Mouse (Mus musculus) hindbrain, embryonic 13.5 days (tissue): ENCODE data around the gene Grb7. TPM values are rescaled to one million over a fixed set of nuclear protein-coding genes. Genes with fewer than 3 reads are reported as not detected.
A peak's percentile ranks its signal among the peaks of the same experiment; 100 is the strongest.

Experiments used
- ATAC-seq: fragments of 200-750 bp; cut with Nextera tagmentation; 2 replicates; pipeline ENCODE4 v1.8.0; 2017; ENCODE audit warnings: moderate TSS enrichment; ENCODE audit not compliant: low FRiP score
- H3K27ac ChIP-seq: fragments of 300-500 bp; sonication (generic); 2 replicates; pipeline ENCODE4 v1.5.1; 2015; ENCODE audit warnings: inconsistent platforms, mild to moderate bottlenecking, moderate library complexity
- H3K27me3 ChIP-seq: fragments of 300-500 bp; sonication (generic); 2 replicates; pipeline ENCODE4 v1.6.1; 2015; ENCODE audit warnings: mild to moderate bottlenecking, inconsistent platforms
- H3K36me3 ChIP-seq: fragments of 300-500 bp; sonication (generic); 2 replicates; pipeline ENCODE4 v1.6.1; 2015; ENCODE audit warnings: mild to moderate bottlenecking, inconsistent platforms
- H3K4me1 ChIP-seq: fragments of 300-500 bp; sonication (generic); replicated peaks from 2 replicates; pipeline ENCODE4 v1.6.1; 2015; ENCODE audit warnings: inconsistent platforms
- H3K4me2 ChIP-seq: fragments of 300-500 bp; sonication (generic); 2 replicates; pipeline ENCODE4 v1.6.1; 2015; ENCODE audit warnings: inconsistent platforms, mild to moderate bottlenecking, moderate library complexity
- H3K4me3 ChIP-seq: fragments of 300-500 bp; sonication (generic); 2 replicates; pipeline ENCODE4 v1.5.1; 2015; ENCODE audit warnings: mild to moderate bottlenecking, inconsistent platforms
- H3K9ac ChIP-seq: fragments of 300-500 bp; sonication (generic); 2 replicates; pipeline ENCODE4 v1.6.1; 2015; ENCODE audit warnings: mild to moderate bottlenecking, inconsistent platforms
- H3K9me3 ChIP-seq: fragments of 300-500 bp; sonication (generic); 2 replicates; pipeline ENCODE4 v1.6.1; 2016; ENCODE audit warnings: inconsistent platforms
- WGBS: fragments of 180-500 bp; shearing (Covaris S2); methylation state at CpG from one replicate; pipeline ENCODE4 v1.1.7; 2015; 5-methylcytosine and 5-hydroxymethylcytosine counted together
- polyA plus RNA-seq: library from polyadenylated mRNA; unstranded; fragments of >200 nt; fragmentation: Nextera tagmentation; extraction: Ambion mirVana; gene quantifications from 2 replicates; pipeline ENCODE4 v1.2.1, GENCODE M21; 2015

The Grb7 gene
- 0.22 and 0.36 TPM in 2 replicates for polyA plus RNA-seq

GRCm38 (mm10) chr11:98446213-98446561 is at the start of gene Grb7:
Gene Grb7 (plus strand): TSS chr11:98446394.
- ATAC-seq, result no peak
- peak within 1 kb of the TSS; percentile 25; the same call in 1 of the 2 replicates for H3K4me2 ChIP-seq
- no peak within 1 kb of the TSS for H3K27ac ChIP-seq
- no peaks in the 10 kb centered on the region for H3K36me3 ChIP-seq
- no peaks in the 10 kb centered on the region for H3K9me3 ChIP-seq
- H3K9ac ChIP-seq, result peak within 1 kb of the TSS; percentile 51; the same call in 1 of the 2 replicates
- peaks cover 10% of the 10 kb centered on the region for H3K4me1 ChIP-seq
- WGBS, result 14% methylated on average over 5 of the region's 5 CpGs
- H3K27me3 ChIP-seq, result peaks cover 53% of the 10 kb centered on the region
- peak within 1 kb of the TSS; percentile 16 for H3K4me3 ChIP-seq

GRCm38 (mm10) chr11:98397946-98398345 is 48.2 kb upstream of the Grb7 start:
- Histone ChIP-seq H3K4me3 (no peak overlapping the region), H3K9ac (no peak overlapping the region), H3K9me3 (no peaks in the 10 kb centered on the region), H3K27ac (no peak overlapping the region), H3K36me3 (peaks cover 12% of the 10 kb centered on the region), H3K4me2 (no peak overlapping the region), H3K27me3 (peaks cover 17% of the 10 kb centered on the region), H3K4me1 (peaks cover 37% of the 10 kb centered on the region)
- no peak for ATAC-seq
- 92% methylated on average over 7 of the region's 7 CpGs for WGBS

- no peaks in the 10 kb centered on the region for H3K9me3 ChIP-seq
- peak within 1 kb of the TSS; percentile 61 for H3K4me3 ChIP-seq
- H3K27me3 ChIP-seq, result peaks cover 20% of the 10 kb centered on the region
- peak within 1 kb of the TSS; percentile 76 for H3K9ac ChIP-seq
- WGBS, result under 1% methylated on average over 40 of the region's 40 CpGs
- peaks cover 12% of the 10 kb centered on the region for H3K36me3 ChIP-seq
- peak within 1 kb of the TSS; percentile 97 for H3K27ac ChIP-seq
- H3K4me2 ChIP-seq, result peak within 1 kb of the TSS; percentile 65
- ATAC-seq, result peak; percentile 92
- peaks cover 17% of the 10 kb centered on the region for H3K4me1 ChIP-seq
Measured at GRCm38 (mm10) chr11:98400161-98400726, 46.0 kb upstream of the Grb7 start, which contains the start of gene Pgap3. Gene Pgap3 (minus strand): TSS chr11:98400490.

GRCm38 (mm10) chr11:98400816-98401215 is 45.4 kb upstream of the Grb7 start:
- peaks cover 20% of the 10 kb centered on the region for H3K27me3 ChIP-seq
- peak overlapping the region; percentile 76 for H3K9ac ChIP-seq
- peaks cover 12% of the 10 kb centered on the region for H3K36me3 ChIP-seq
- no peaks in the 10 kb centered on the region for H3K9me3 ChIP-seq
- 60% methylated on average over 3 of the region's 3 CpGs for WGBS
- H3K4me2 ChIP-seq, result peak overlapping the region; percentile 65
- H3K4me3 ChIP-seq, result peak overlapping the region; percentile 61
- no peak for ATAC-seq
- H3K27ac ChIP-seq, result peak overlapping the region; percentile 97
- H3K4me1 ChIP-seq, result peaks cover 15% of the 10 kb centered on the region

- H3K4me1 ChIP-seq, result peaks cover 7% of the 10 kb centered on the region
- peaks cover 39% of the 10 kb centered on the region for H3K27me3 ChIP-seq
- no peaks in the 10 kb centered on the region for H3K9me3 ChIP-seq
- H3K4me3 ChIP-seq, result no peak overlapping the region
- no peak overlapping the region for H3K4me2 ChIP-seq
- H3K36me3 ChIP-seq, result no peaks in the 10 kb centered on the region
- 73% methylated on average over 6 of the region's 6 CpGs for WGBS
- no peak for ATAC-seq
- no peak overlapping the region for H3K27ac ChIP-seq
- H3K9ac ChIP-seq, result no peak overlapping the region
Measured at GRCm38 (mm10) chr11:98406621-98407020, 39.6 kb upstream of the Grb7 start.

DNA sequence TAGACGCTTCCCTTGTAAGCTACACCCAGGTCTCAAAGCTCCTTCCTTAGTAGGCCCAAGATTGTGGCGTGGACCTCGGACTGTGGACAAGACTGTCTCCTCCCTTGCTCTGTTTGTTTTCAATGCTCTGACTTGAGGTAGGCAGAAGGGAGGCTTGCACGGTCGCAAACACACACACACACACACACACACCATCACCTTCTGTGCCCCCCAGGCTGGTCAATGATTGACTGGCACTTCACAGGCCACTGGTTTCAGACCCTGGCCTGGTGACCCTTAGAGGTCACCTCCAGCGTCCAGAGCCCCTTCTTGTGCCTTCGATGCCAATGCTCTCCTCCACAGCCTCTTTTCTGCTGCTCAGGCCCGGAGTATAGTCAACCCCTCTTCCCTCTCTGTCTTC is 37.3 kb upstream of the Grb7 start:
- Histone ChIP-seq H3K27me3 (peaks cover 46% of the 10 kb centered on the region), H3K4me2 (no peak overlapping the region), H3K4me3 (no peak overlapping the region), H3K9me3 (no peaks in the 10 kb centered on the region), H3K36me3 (no peaks in the 10 kb centered on the region), H3K27ac (peak overlapping the region; percentile 52; the same call in 1 of the 2 replicates), H3K9ac (no peak overlapping the region), H3K4me1 (peaks cover 29% of the 10 kb centered on the region)
- peak; percentile 21; the same call in 1 of the 2 replicates for ATAC-seq
- WGBS, result 33% methylated on average over 8 of the region's 8 CpGs

DNA sequence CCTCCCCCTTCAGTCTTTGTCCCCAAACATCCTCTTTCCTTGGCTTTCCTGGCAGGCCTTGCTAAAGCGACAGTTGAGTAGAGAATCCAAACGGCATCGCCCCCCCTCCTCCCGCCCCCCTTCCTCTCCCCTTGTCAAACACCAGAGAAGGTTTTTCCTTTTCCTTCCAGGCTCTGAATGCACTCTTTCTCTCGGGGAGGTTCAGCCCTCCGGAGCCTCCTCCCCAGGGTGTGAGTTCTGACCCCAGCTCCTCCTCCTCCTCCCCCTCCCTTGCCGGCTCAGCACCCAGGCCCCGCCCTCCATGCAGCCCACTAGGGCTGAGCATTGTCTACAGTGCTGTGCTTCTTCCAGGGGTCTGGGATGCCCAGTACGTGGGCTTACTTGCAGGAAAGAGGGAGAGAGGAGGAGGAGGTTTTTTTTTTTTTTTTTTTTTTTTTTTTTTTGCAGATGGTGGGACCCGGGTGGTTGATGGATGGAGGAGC is 36.8 kb upstream of the Grb7 start:
- no peaks in the 10 kb centered on the region for H3K36me3 ChIP-seq
- WGBS, result 0% methylated on average over 9 of the region's 10 CpGs
- no peaks in the 10 kb centered on the region for H3K9me3 ChIP-seq
- 0 out of 2 replicates have a peak overlapping the region, but pooled peaks have one; percentile 43 for H3K9ac ChIP-seq
- no peak overlapping the region for H3K4me2 ChIP-seq
- peaks cover 50% of the 10 kb centered on the region for H3K27me3 ChIP-seq
- ATAC-seq, result peak; percentile 70
- H3K4me1 ChIP-seq, result peaks cover 34% of the 10 kb centered on the region
- H3K4me3 ChIP-seq, result no peak overlapping the region
- H3K27ac ChIP-seq, result peak overlapping the region; percentile 52; the same call in 1 of the 2 replicates

GRCm38 (mm10) chr11:98412273-98412796 is 33.9 kb upstream of the Grb7 start, which contains the start of gene Erbb2:
Gene Erbb2 (plus strand): TSS chr11:98412470.
- WGBS, result under 1% methylated on average over 47 of the region's 49 CpGs
- peak within 1 kb of the TSS; percentile 83 for H3K9ac ChIP-seq
- H3K9me3 ChIP-seq, result no peaks in the 10 kb centered on the region
- peaks cover 35% of the 10 kb centered on the region for H3K4me1 ChIP-seq
- no peaks in the 10 kb centered on the region for H3K36me3 ChIP-seq
- peak within 1 kb of the TSS; percentile 97 for H3K4me2 ChIP-seq
- H3K27me3 ChIP-seq, result peaks cover 56% of the 10 kb centered on the region
- 0 out of 2 replicates have a peak, but pooled peaks have one; percentile 29 for ATAC-seq
- H3K27ac ChIP-seq, result peak within 1 kb of the TSS; percentile 84
- peak within 1 kb of the TSS; percentile 63 for H3K4me3 ChIP-seq

DNA sequence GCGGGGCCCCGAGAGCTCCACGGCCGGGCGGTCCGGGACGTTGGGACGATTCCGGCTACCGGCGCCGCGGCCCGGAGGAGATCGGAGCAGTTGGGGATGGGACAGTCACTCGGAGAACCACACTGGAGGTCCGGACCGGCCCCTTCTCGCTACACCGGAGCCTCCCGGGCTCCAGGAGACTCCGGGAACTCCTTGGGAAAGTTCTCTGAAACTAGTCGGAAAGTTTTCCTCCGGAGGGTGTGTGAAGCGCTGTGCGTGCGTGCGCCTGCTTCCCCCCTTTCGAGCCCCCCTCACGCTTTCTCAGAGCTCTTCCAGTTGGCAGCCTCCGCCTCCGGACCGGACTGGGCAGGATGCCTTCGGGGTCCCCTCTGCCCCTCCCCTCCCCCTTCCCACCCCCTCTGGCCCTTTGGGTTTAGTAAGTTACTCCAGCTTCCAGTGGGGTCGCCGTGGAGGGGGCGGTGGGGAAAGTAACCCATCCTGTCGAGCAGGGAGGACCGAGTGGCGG is 33.3 kb upstream of the Grb7 start:
- under 1% methylated on average over 40 of the region's 40 CpGs for WGBS
- Histone ChIP-seq H3K4me1 (peaks cover 35% of the 10 kb centered on the region), H3K36me3 (no peaks in the 10 kb centered on the region)

GRCm38 (mm10) chr11:98413731-98414130 is 32.5 kb upstream of the Grb7 start:
- Histone ChIP-seq H3K4me2 (peak overlapping the region; percentile 97), H3K27me3 (peaks cover 56% of the 10 kb centered on the region), H3K36me3 (no peaks in the 10 kb centered on the region), H3K9me3 (no peaks in the 10 kb centered on the region), H3K4me3 (peak overlapping the region; percentile 63), H3K27ac (no peak overlapping the region), H3K9ac (peak overlapping the region; percentile 24; the same call in 1 of the 2 replicates), H3K4me1 (peaks cover 35% of the 10 kb centered on the region)
- ATAC-seq, result no peak
- 16% methylated on average over 7 of the region's 7 CpGs for WGBS

More for the DNA sequence above, 33.3 kb upstream of the Grb7 start:
- H3K9me3 ChIP-seq, result no peaks in the 10 kb centered on the region
- H3K4me2 ChIP-seq, result peak overlapping the region; percentile 97
- H3K4me3 ChIP-seq, result peak overlapping the region; percentile 63
- H3K27me3 ChIP-seq, result peaks cover 56% of the 10 kb centered on the region
- peak overlapping the region; percentile 84 for H3K27ac ChIP-seq
- peak; percentile 69 for ATAC-seq
- H3K9ac ChIP-seq, result peak overlapping the region; percentile 83

GRCm38 (mm10) chr11:98414162-98414561 is 32.0 kb upstream of the Grb7 start:
- peak overlapping the region; percentile 63; the same call in 1 of the 2 replicates for H3K4me3 ChIP-seq
- WGBS, result 18% methylated on average over 2 of the region's 2 CpGs

DNA sequence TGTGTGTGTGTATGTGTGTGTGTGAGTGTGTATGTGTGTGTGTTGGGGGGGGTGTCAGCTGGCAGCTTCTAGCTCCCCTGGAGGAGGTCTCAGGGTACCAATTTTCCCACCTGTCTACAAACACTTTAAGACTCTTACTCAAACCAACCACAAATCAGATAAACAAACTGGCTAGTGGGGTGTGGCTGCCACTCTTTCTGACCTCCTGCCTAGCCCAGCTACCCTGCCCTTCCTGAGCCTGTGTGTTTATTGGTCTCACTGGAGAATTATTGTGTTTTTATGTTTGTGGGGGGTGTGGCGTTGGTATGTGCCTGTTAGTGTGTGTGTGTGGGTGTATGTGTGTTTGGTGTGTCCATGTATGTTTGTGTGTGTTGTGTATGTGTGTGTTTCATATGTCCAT is 29.1 kb upstream of the Grb7 start:
- Histone ChIP-seq H3K4me1 (peaks cover 24% of the 10 kb centered on the region), H3K4me3 (no peak overlapping the region), H3K27ac (no peak overlapping the region), H3K27me3 (peaks cover 30% of the 10 kb centered on the region), H3K9me3 (no peaks in the 10 kb centered on the region), H3K4me2 (no peak overlapping the region), H3K36me3 (no peaks in the 10 kb centered on the region), H3K9ac (no peak overlapping the region)
- 89% methylated on average over 1 of the region's 1 CpGs for WGBS
- no peak for ATAC-seq

More at GRCm38 (mm10) chr11:98414162-98414561, 32.0 kb upstream of the Grb7 start:
- ATAC-seq, result no peak
- Histone ChIP-seq H3K9ac (0 out of 2 replicates have a peak overlapping the region, but pooled peaks have one; percentile 39), H3K27me3 (peaks cover 56% of the 10 kb centered on the region), H3K9me3 (no peaks in the 10 kb centered on the region), H3K4me2 (peak overlapping the region; percentile 97), H3K36me3 (no peaks in the 10 kb centered on the region), H3K27ac (no peak overlapping the region), H3K4me1 (peaks cover 30% of the 10 kb centered on the region)
